Mouse (Mus musculus) stomach, embryonic 15.5 days (tissue): ENCODE data around the gene Gprin3. TPM values are rescaled to one million over a fixed set of nuclear protein-coding genes. Genes with fewer than 3 reads are reported as not detected.

Source experiments
- ATAC-seq: fragments of 200-750 bp; cut with Nextera tagmentation; 2 replicates; pipeline ENCODE4 v1.8.0; 2017; ENCODE audit warnings: low read depth, moderate number of reproducible peaks, moderate TSS enrichment; ENCODE audit not compliant: insufficient read depth, low FRiP score
- H3K27ac ChIP-seq: fragments of 300-500 bp; sonication (generic); 2 replicates; pipeline ENCODE4 v1.5.1; 2015; ENCODE audit warnings: mild to moderate bottlenecking, inconsistent platforms
- H3K27me3 ChIP-seq: fragments of 300-500 bp; sonication (generic); replicated peaks from 2 replicates; pipeline ENCODE4 v1.6.1; 2015; ENCODE audit warnings: inconsistent platforms
- H3K36me3 ChIP-seq: fragments of 300-500 bp; sonication (generic); 2 replicates; pipeline ENCODE4 v1.6.1; 2015; ENCODE audit warnings: inconsistent platforms
- H3K4me1 ChIP-seq: fragments of 300-500 bp; sonication (generic); 2 replicates; pipeline ENCODE4 v1.6.1; 2015; ENCODE audit warnings: inconsistent platforms
- H3K4me2 ChIP-seq: fragments of 300-500 bp; sonication (generic); 2 replicates; pipeline ENCODE4 v1.6.1; 2015; ENCODE audit warnings: mild to moderate bottlenecking, inconsistent platforms
- H3K4me3 ChIP-seq: fragments of 300-500 bp; sonication (generic); replicated peaks from 2 replicates; pipeline ENCODE4 v1.5.1; 2015; ENCODE audit warnings: inconsistent platforms
- H3K9ac ChIP-seq: fragments of 300-500 bp; sonication (generic); 2 replicates; pipeline ENCODE4 v1.6.1; 2015; ENCODE audit warnings: inconsistent platforms
- H3K9me3 ChIP-seq: fragments of 300-500 bp; sonication (generic); 2 replicates; pipeline ENCODE4 v1.6.1; 2016; ENCODE audit warnings: inconsistent platforms
- WGBS: fragments of 180-500 bp; shearing (Covaris S2); methylation state at CpG from one replicate; pipeline ENCODE4 v1.1.7; 2015; 5-methylcytosine and 5-hydroxymethylcytosine counted together
- polyA plus RNA-seq: library from polyadenylated mRNA; unstranded; fragments of >200 nt; fragmentation: Nextera tagmentation; extraction: Ambion mirVana; gene quantifications from 2 replicates; pipeline ENCODE4 v1.2.1, GENCODE M21; 2015

The Gprin3 gene
- 5.5 and 6.5 TPM in 2 replicates for polyA plus RNA-seq

DNA sequence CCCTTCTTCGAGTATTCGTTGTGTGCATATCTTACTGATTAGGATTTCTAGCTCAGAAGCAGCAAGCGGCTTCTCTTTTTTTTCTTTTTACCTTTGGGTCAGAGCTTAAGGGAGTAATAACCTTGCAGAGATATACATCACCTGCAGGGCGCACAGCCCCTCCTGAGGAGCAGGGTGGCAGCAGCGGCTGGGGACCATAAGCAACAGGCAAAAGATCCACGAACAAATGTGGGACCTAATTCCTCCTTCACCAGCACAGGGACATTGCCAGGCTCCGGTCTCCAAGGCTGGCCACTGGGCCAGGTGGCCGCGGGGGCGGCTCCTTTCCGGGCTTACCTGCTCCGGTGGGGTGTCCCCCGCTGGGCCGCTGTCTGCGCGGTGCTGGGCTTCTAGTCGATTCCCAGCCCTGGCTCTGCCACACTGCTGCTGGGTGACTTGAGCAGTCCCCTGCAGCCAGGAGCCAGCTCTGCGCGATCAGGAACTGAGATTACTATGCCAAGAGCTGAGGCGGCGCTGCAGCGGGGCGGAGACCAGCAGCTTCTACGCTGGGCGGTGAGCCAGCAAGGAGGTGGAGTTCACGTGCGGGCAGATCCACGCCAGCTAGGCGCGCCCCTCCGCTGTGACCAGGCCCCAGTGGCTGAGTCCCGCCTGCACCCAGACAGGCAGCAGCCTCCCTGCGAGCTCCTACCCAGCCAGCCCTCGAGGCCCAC lies at the start of gene Gprin3:
Gene Gprin3, minus strand, starts transcription at position 471 of the 710 bp plus-strand sequence.
- ATAC-seq = peak; percentile 94
- Histone ChIP-seq H3K36me3 (no peaks in the 10 kb centered on the region), H3K27me3 (no peaks in the 10 kb centered on the region; the same call in 1 of the 2 replicates), H3K27ac (peak within 1 kb of the TSS; percentile 85), H3K4me2 (peak within 1 kb of the TSS; percentile 87), H3K9me3 (no peaks in the 10 kb centered on the region), H3K4me3 (peak within 1 kb of the TSS; percentile 56), H3K9ac (peak within 1 kb of the TSS; percentile 35; the same call in 1 of the 2 replicates), H3K4me1 (0 out of 2 replicates have a peak, but pooled peaks cover 4% of the 10 kb centered on the region)
- 6% methylated on average over 34 of the region's 34 CpGs for WGBS

DNA sequence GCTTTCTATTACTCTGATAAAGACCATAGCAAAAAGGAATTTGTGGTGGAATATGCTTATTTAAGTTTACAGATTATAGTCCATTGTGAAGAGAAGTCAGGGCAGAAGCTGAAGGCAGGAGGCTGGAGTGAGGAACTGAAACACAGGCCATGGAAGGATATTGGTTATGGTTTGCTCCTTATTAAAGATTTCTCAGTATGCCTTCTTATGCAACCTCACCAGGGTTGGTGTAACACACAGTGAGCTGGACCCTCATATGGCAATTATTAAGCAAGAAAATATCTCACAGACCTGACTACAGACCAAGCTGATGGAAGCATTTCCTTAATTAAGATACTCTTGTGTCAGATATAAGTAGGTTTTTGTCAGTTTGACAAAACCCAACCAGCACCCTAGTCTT lies 32.8 kb upstream of the Gprin3 start:
- Histone ChIP-seq H3K4me3 (no peak overlapping the region), H3K9me3 (no peaks in the 10 kb centered on the region), H3K4me1 (no peaks in the 10 kb centered on the region), H3K36me3 (no peaks in the 10 kb centered on the region), H3K27ac (no peak overlapping the region), H3K27me3 (no peaks in the 10 kb centered on the region), H3K4me2 (no peak overlapping the region), H3K9ac (no peak overlapping the region)
- ATAC-seq = no peak

DNA sequence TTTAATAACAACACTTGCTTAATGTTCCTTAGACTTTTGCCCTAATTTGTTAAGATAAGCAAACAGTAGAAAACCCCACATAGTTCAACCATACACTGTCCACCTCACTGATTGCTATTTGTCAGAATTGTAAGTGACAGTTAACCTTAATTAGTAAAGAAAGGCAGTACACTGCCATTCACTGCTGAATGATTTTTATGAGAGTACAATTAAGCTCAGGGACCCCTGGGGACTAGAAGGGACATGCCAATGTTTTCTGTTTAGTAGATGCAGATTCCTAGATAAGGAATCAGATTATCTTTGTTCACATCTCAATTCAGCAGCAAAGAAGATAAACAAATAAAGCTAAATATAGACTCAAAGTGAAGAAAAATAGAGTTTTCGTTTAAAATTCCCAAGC lies 30.0 kb upstream of the Gprin3 start:
- 67% methylated on average over 1 of the region's 1 CpGs for WGBS

DNA sequence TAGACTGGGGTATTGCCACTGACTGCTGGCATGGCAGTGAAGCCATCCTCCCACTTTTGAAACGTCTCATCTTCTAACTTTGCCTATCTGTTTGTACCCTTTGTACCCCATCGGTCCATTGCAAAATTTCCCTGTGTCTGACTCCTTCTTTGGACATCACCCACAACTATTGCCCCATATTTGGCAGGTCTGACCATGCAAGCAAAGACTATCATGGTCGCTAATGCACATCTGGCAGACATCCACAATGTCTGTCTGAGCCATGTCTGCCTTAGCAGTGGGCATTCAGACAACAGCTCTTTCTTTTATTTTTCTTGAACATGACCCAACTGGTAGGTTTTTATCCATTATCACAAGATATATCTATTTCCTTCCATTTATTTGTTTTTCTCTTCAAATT lies 25.3 kb upstream of the Gprin3 start:
- H3K9ac ChIP-seq = no peak overlapping the region
- H3K9me3 ChIP-seq = no peaks in the 10 kb centered on the region
- H3K36me3 ChIP-seq = no peaks in the 10 kb centered on the region
- H3K4me3 ChIP-seq = no peak overlapping the region
- no peaks in the 10 kb centered on the region for H3K4me1 ChIP-seq
- H3K4me2 ChIP-seq = no peak overlapping the region
- no peak for ATAC-seq
- WGBS = 80% methylated on average over 3 of the region's 3 CpGs
- no peak overlapping the region for H3K27ac ChIP-seq
- H3K27me3 ChIP-seq = no peaks in the 10 kb centered on the region

More for the DNA sequence above, 30.0 kb upstream of the Gprin3 start:
- ATAC-seq = no peak
- Histone ChIP-seq H3K4me1 (no peaks in the 10 kb centered on the region), H3K9me3 (no peaks in the 10 kb centered on the region), H3K4me2 (no peak overlapping the region), H3K4me3 (no peak overlapping the region), H3K27ac (no peak overlapping the region), H3K9ac (no peak overlapping the region), H3K27me3 (no peaks in the 10 kb centered on the region), H3K36me3 (no peaks in the 10 kb centered on the region)

DNA sequence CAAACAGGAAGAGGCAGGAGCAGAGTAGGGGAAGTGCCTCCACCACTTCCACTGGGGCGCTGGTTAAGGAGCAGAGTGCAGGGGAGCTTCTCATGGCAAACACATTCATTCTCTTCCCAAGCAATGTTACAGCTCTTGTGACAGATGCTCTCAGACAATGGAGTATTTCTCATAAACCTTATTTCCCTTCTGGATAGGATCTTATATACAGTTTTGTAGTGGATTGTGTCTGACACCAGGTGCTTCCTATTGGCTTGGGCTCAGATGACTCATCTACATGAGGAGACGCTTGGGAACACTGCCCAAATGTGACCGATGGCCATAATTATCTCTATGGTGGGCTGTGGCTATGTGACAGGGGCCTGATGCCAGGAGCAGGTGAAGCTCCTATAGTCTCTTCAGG lies 19.0 kb upstream of the Gprin3 start:
- Histone ChIP-seq H3K9ac (no peak overlapping the region), H3K27ac (no peak overlapping the region), H3K9me3 (no peaks in the 10 kb centered on the region), H3K4me3 (no peak overlapping the region), H3K36me3 (no peaks in the 10 kb centered on the region), H3K4me1 (no peaks in the 10 kb centered on the region), H3K27me3 (no peaks in the 10 kb centered on the region), H3K4me2 (no peak overlapping the region)
- 75% methylated on average over 3 of the region's 3 CpGs for WGBS
- ATAC-seq = no peak

DNA sequence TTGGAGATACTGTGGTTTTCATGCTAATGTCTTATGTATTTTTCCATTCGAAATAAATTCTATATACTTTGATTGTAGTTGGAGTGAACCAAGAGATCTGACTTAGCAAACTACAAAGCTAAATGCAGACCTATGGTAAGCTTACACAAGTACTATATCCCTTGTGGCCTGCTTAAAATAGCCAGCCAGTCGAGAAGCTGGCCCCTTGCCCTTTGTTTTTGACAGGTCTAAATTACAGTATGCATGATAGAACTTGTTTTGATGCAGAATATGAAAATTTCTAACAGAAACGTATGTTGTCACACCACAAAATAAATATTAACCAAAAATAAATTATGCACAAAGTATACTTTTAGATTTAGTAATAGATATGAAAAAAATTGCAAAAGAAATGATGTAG lies 9.8 kb upstream of the Gprin3 start:
- H3K27ac ChIP-seq = no peak overlapping the region
- 53% methylated on average over 3 of the region's 3 CpGs for WGBS
- no peak overlapping the region for H3K9ac ChIP-seq
- H3K4me3 ChIP-seq = no peak overlapping the region
- no peaks in the 10 kb centered on the region for H3K4me1 ChIP-seq
- H3K4me2 ChIP-seq = no peak overlapping the region
- no peaks in the 10 kb centered on the region for H3K9me3 ChIP-seq
- no peaks in the 10 kb centered on the region for H3K27me3 ChIP-seq
- ATAC-seq = no peak
- H3K36me3 ChIP-seq = no peaks in the 10 kb centered on the region

DNA sequence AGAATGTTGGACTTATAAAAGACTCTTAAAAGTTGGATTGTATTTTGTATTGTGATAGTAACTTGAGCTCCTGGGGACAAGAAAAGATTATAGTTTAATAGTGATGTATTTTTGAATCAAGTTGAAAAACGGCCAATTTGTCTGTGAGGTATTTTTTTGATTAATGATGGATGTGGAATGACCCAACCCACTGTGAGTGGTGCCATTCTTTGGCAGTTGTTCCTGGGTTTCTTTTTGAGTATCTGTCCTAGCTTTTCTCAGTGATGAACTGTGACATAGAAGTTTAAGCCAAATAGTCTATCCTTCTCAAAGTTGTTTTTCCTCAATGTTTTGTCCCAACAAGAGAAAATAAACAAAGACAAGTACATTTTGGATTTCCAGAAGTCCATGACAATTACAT lies 7.0 kb upstream of the Gprin3 start:
- Histone ChIP-seq H3K9ac (no peak overlapping the region), H3K4me3 (no peak overlapping the region)
- ATAC-seq = no peak

DNA sequence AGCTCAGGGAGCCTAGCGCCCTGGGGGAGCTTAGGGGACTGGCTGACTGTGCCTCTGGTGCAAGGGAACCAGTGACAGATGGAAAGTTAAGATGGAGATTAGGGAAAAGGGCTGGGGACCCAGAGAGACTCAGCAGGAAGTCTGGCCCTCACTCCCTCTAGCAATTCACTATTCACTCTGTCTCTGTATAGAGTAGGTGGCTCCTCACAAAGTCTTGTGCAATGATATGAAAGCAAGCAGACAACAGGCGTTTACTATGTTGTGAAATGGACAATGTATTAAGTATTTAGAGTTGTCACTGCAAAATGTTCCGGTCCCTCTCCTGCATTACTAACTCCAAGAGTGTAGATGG lies 416 bp upstream of the Gprin3 start:
- 0 out of 2 replicates have a peak, but pooled peaks have one; percentile 41 for ATAC-seq
- H3K36me3 ChIP-seq = no peaks in the 10 kb centered on the region
- H3K9me3 ChIP-seq = no peaks in the 10 kb centered on the region
- H3K4me3 ChIP-seq = peak overlapping the region; percentile 56
- no peak overlapping the region for H3K9ac ChIP-seq
- H3K27ac ChIP-seq = peak overlapping the region; percentile 85
- 0 out of 2 replicates have a peak, but pooled peaks cover 4% of the 10 kb centered on the region for H3K4me1 ChIP-seq
- WGBS = 48% methylated on average over 3 of the region's 3 CpGs
- no peaks in the 10 kb centered on the region; the same call in 1 of the 2 replicates for H3K27me3 ChIP-seq
- H3K4me2 ChIP-seq = peak overlapping the region; percentile 87

More for the DNA sequence above, 7.0 kb upstream of the Gprin3 start:
- Histone ChIP-seq H3K27me3 (no peaks in the 10 kb centered on the region; the same call in 1 of the 2 replicates), H3K27ac (no peak overlapping the region), H3K4me1 (no peaks in the 10 kb centered on the region), H3K9me3 (no peaks in the 10 kb centered on the region), H3K4me2 (no peak overlapping the region), H3K36me3 (no peaks in the 10 kb centered on the region)
- whole genome bisulfite sequencing = 54% methylated on average over 1 of the region's 1 CpGs

DNA sequence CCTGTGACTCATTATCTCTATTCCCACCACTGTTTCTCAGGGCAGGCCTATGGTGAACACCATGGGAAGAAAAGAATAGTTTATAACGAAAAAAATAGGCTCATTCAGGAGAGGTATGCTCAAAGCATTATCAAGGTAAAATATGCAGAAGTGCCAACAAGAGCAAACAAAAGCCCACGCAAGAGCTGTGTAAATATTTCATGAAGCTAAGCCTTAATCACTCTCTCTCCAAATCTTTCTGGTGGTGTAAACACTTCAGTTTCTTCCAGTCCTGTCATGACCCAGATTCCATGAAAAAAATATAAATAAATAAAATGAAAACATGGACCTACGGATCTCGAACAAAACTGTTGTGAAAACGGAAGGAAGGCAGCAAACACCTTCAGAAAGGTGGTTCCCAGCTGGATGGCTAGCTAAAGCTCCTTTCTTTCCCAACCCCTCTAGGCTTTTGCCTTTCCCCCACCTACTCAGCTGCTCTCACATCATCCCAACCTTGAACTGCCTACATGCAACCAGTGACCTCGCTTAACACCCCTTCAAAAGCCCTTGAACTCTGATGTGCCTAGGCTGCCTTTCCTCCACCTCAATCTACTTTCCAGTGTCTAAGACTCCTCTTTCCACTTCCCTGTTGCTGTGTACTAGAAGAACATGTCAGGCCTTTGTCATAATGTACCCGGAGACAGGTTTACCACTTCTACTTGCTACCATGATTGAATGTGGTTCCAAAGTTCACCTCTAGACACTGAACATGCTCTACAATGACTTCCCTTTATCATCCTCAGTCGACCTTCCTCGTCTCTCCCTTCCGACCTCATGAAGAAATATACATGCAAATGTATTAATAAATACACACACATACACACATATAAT lies 988 bp downstream of the Gprin3 start:
- Histone ChIP-seq H3K9me3 (no peaks in the 10 kb centered on the region), H3K4me2 (peak overlapping the region; percentile 87), H3K36me3 (no peaks in the 10 kb centered on the region), H3K9ac (no peak overlapping the region), H3K27ac (peak overlapping the region; percentile 60), H3K27me3 (no peaks in the 10 kb centered on the region; the same call in 1 of the 2 replicates), H3K4me3 (peak overlapping the region; percentile 56), H3K4me1 (0 out of 2 replicates have a peak, but pooled peaks cover 4% of the 10 kb centered on the region)
- ATAC-seq = no peak
- 56% methylated on average over 10 of the region's 10 CpGs for WGBS

DNA sequence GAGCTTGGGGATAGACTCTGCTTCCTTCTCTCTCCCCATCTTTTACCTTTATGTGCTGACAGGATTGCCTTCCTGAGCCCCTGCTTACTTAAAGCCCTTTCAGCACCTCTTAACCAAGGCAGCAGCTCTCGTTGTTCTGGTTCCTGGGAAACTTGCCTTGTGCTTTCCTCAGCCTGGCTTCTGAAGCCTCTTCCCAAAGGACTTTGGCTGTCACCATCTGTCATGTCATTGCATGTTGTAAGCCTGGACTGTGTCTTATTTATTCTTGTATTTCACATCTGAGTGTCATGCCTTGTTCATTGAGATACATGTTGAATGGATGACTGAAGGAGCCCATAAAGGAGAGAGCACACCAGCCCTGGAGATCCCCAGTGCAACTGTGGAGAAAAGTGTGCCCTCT lies 2.3 kb downstream of the Gprin3 start:
- WGBS = 70% methylated on average over 1 of the region's 1 CpGs
- Histone ChIP-seq H3K4me2 (no peak overlapping the region), H3K36me3 (no peaks in the 10 kb centered on the region), H3K4me3 (no peak overlapping the region), H3K9me3 (no peaks in the 10 kb centered on the region), H3K27me3 (no peaks in the 10 kb centered on the region), H3K4me1 (0 out of 2 replicates have a peak, but pooled peaks cover 4% of the 10 kb centered on the region), H3K9ac (no peak overlapping the region), H3K27ac (no peak overlapping the region)
- ATAC-seq = no peak

DNA sequence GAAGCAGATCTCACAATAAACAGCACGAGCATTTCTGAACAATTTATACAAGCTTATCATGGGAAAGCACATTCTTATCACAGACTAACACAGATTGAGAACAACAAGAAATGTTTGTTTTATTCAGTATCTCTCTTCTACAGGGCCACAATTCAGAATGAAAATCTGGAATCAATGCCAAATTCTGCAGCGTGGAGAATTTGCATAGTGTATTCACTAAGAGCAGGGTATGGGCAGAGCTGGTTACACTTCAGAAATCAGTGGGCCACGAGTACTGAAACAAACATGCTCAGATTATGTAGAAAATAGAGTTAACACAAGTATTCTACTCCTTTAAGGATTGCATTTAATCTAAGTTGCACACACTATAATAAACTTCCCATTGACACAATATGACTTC lies 6.8 kb downstream of the Gprin3 start:
- Histone ChIP-seq H3K4me3 (no peak overlapping the region), H3K9me3 (no peaks in the 10 kb centered on the region), H3K36me3 (no peaks in the 10 kb centered on the region), H3K27ac (no peak overlapping the region), H3K4me2 (no peak overlapping the region), H3K27me3 (no peaks in the 10 kb centered on the region), H3K4me1 (no peaks in the 10 kb centered on the region), H3K9ac (no peak overlapping the region)
- ATAC-seq = no peak
- WGBS = 60% methylated on average over 3 of the region's 3 CpGs

DNA sequence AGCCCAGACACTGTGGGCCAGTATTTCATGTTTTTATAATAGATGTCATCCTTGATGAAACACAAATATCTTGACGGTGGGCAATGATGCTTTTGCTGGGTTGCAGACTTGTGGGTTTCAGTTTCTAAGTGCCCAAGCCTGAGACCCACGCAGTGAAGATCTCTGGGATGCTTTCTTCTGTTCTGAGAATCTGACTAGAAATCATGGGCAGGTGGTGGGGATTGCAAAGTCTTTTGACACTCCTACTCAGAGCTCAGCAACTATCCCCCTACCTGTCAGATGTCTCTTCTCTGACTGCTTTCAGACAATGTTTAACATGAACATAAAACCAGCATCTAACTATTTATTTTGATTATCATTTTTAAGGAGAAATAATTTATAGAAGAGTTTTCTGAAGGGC lies 7.4 kb downstream of the Gprin3 start:
- no peaks in the 10 kb centered on the region for H3K9me3 ChIP-seq
- WGBS = 65% methylated on average over 2 of the region's 2 CpGs
- no peak overlapping the region for H3K9ac ChIP-seq
- H3K27me3 ChIP-seq = no peaks in the 10 kb centered on the region
- H3K27ac ChIP-seq = no peak overlapping the region
- H3K4me1 ChIP-seq = no peaks in the 10 kb centered on the region
- H3K36me3 ChIP-seq = no peaks in the 10 kb centered on the region
- H3K4me3 ChIP-seq = no peak overlapping the region
- H3K4me2 ChIP-seq = no peak overlapping the region
- ATAC-seq = no peak
